ENCODE assay signal across 18 mouse cellular contexts in the genomic region with DNA sequence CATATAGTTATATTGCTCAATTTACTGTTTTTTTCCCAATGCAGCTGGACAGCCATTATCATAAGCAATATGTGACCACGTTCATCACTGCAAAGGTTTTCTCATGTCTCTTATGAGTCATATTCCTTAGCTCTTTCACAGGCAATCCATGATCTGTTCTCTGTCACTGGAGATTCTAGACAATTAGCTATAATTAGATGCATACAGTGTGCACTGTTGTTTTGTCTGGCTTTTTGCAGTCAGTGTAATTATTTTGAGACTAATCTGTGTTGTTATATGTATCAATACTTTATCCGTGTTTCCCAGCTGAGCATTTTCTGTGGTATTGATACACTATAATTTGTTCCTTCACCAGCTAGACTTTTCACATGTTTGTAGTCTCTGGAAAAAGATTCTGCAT.
"Had no signal": no experiment of that assay in that cellular context is flagged by ENCODE, and none has a peak within 500 bp of the region (broad histone marks: within the 10 kb centered on the region; RNA-seq: fewer than 3 reads in every experiment).

No protein-coding gene starts in this region.

- ATAC-seq: liver, postnatal 0 days; lung, postnatal 0 days; midbrain, embryonic 13.5 days; midbrain, embryonic 15.5 days had no signal

- H3K9ac ChIP-seq: liver, embryonic 15.5 days; liver, postnatal 0 days; lung, embryonic 15.5 days; midbrain, embryonic 13.5 days; midbrain, embryonic 15.5 days; stomach, embryonic 15.5 days had no signal

- H3K4me1 ChIP-seq: liver, embryonic 15.5 days; lung, embryonic 15.5 days; megakaryocyte, embryonic 14.5 days; midbrain, embryonic 13.5 days; midbrain, embryonic 15.5 days; stomach, embryonic 15.5 days had no signal

- H3K4me3 ChIP-seq: liver, embryonic 15.5 days; lung, embryonic 15.5 days; megakaryocyte, embryonic 14.5 days; midbrain, embryonic 13.5 days; midbrain, embryonic 15.5 days; stomach, embryonic 15.5 days had no signal

- H3K27me3 ChIP-seq: liver, embryonic 15.5 days; lung, embryonic 15.5 days; megakaryocyte, embryonic 14.5 days; midbrain, embryonic 13.5 days; midbrain, embryonic 15.5 days; stomach, embryonic 15.5 days had no signal

- H3K27ac ChIP-seq: liver, embryonic 15.5 days; lung, embryonic 15.5 days; macrophage; midbrain, embryonic 13.5 days; midbrain, embryonic 15.5 days; stomach, embryonic 15.5 days; stomach, postnatal 0 days had no signal

- DNase-seq: liver, postnatal 0 days; lung, adult 2 months; lung, postnatal 14 days; lung, postnatal 36 days; right cerebral cortex, postnatal 14 days; thymus, adult 2 months; thymus, postnatal 25 days; thymus, postnatal 4 days had no signal

- H3K4me2 ChIP-seq: liver, embryonic 15.5 days; lung, embryonic 15.5 days; midbrain, embryonic 11.5 days; midbrain, embryonic 13.5 days; midbrain, embryonic 15.5 days; stomach, embryonic 15.5 days had no signal

- H3K36me3 ChIP-seq: liver, embryonic 15.5 days; lung, embryonic 15.5 days; midbrain, embryonic 13.5 days; midbrain, embryonic 15.5 days; stomach, embryonic 15.5 days had no signal

- H3K9me3 ChIP-seq: liver, embryonic 15.5 days; lung, embryonic 15.5 days; midbrain, embryonic 13.5 days; midbrain, embryonic 15.5 days; stomach, embryonic 15.5 days had no signal
